Mouse (Mus musculus) G1E (cell line): ENCODE data around the gene Gm10309. TPM values are rescaled to one million over a fixed set of nuclear protein-coding genes. Genes with fewer than 3 reads are reported as not detected.

Source experiments
- ATAC-seq: 2 replicates; pipeline ENCODE4 v1.8.0; 2016; ENCODE audit warnings: mild to moderate bottlenecking; ENCODE audit not compliant: insufficient number of reproducible peaks, poor library complexity, low FRiP score, severe bottlenecking; ENCODE audit errors: extremely low read depth
- DNase-seq: peaks from one replicate; pipeline ENCODE4 v3.0.0; 2012; ENCODE audit warnings: low spot score
- H3K27me3 ChIP-seq: 2 replicates; pipeline ENCODE4 v1.6.1; 2012; ENCODE audit warnings: mild to moderate bottlenecking, low read length, inconsistent platforms; ENCODE audit not compliant: insufficient read depth
- H3K36me3 ChIP-seq: replicated peaks from 2 replicates; pipeline ENCODE3; 2012; ENCODE audit warnings: mild to moderate bottlenecking, inconsistent platforms
- H3K4me1 ChIP-seq: 2 replicates; pipeline ENCODE4 v1.6.1; 2012; ENCODE audit warnings: low read depth, low read length, inconsistent platforms, mixed read lengths; ENCODE audit not compliant: insufficient read depth
- H3K4me3 ChIP-seq: 2 replicates; pipeline ENCODE4 v1.5.1; 2012; ENCODE audit warnings: low read depth, mild to moderate bottlenecking, inconsistent platforms, low read length, moderate library complexity, mixed read lengths
- H3K9me3 ChIP-seq: replicated peaks from 2 replicates; pipeline ENCODE4 v1.6.1; 2012; ENCODE audit warnings: inconsistent platforms
- CTCF ChIP-seq: IDR thresholded peaks from 2 replicates; pipeline ENCODE4 v1.5.1; 2012; ENCODE audit warnings: low read depth, low read length, inconsistent platforms, mixed read lengths
- GATA1 ChIP-seq: IDR thresholded peaks from 2 replicates; pipeline ENCODE4 v1.6.1; 2012; ENCODE audit warnings: borderline replicate concordance, low read length, inconsistent platforms, mixed read lengths
- GATA2 ChIP-seq: IDR thresholded peaks from 2 replicates; pipeline ENCODE4 v1.6.1; 2012; ENCODE audit warnings: low read depth, low read length, inconsistent platforms, borderline replicate concordance
- POLR2AphosphoS5 ChIP-seq: IDR thresholded peaks from 2 replicates; pipeline ENCODE4 v1.6.1; 2012; ENCODE audit warnings: low read depth, low read length, inconsistent platforms; ENCODE audit not compliant: insufficient replicate concordance
- TAL1 ChIP-seq: conservative IDR thresholded peaks from 2 replicates; pipeline ENCODE4 v1.6.1; 2012; ENCODE audit warnings: low read depth, low read length, inconsistent platforms, mixed read lengths
- polyA plus RNA-seq: library from polyadenylated mRNA; stranded (reverse); fragments of >175 nt; gene quantifications from 2 replicates; pipeline ENCODE4 v1.2.3, GENCODE M21; 2012
- total RNA-seq, 2 experiments: library from RNA; stranded (forward) in 1 of 2; stranded (reverse) in 1 of 2; fragments of 200-1000 nt in 1 of 2; fragments of >200 nt in 1 of 2; fragmentation: Nextera tagmentation in 1 of 2; gene quantifications; 2 replicates each; pipeline ENCODE4 v1.2.3; 2014 to 2017

The Gm10309 gene
- total and polyA plus RNA-seq, 3 experiments: 0.11 TPM; not detected in 2

GRCm38 (mm10) chr17:86496123-86496771, 8.8 kb downstream of the Gm10309 start:
- Histone ChIP-seq H3K36me3 (no peaks in the 10 kb centered on the region), H3K9me3 (peaks cover 11% of the 10 kb centered on the region), H3K27me3 (no peaks in the 10 kb centered on the region), H3K4me3 (no peak overlapping the region), H3K4me1 (no peaks in the 10 kb centered on the region)
- no peak for DNase-seq
- TF ChIP-seq CTCF (0 out of 2 replicates have a peak, but pooled peaks have one; percentile 5), GATA2 (no peak)
- ATAC-seq: no peak

- Histone ChIP-seq H3K4me1 (no peaks in the 10 kb centered on the region), H3K36me3 (no peaks in the 10 kb centered on the region), H3K27me3 (no peaks in the 10 kb centered on the region), H3K4me3 (no peak overlapping the region), H3K9me3 (peaks cover 11% of the 10 kb centered on the region)
- DNase-seq: no peak
- no peak for TF ChIP-seq GATA2
- ATAC-seq: no peak
Measured at GRCm38 (mm10) chr17:86494895-86495294, 10.1 kb downstream of the Gm10309 start.

GRCm38 (mm10) chr17:86494494-86494893, 10.5 kb downstream of the Gm10309 start:
- DNase-seq (no peak), ATAC-seq (no peak)
- Histone ChIP-seq H3K27me3 (no peaks in the 10 kb centered on the region), H3K4me3 (no peak overlapping the region), H3K4me1 (no peaks in the 10 kb centered on the region), H3K36me3 (no peaks in the 10 kb centered on the region), H3K9me3 (peaks cover 11% of the 10 kb centered on the region)
- no peak for TF ChIP-seq GATA2
- TF ChIP-seq POLR2AphosphoS5: no peak
- no peak for TF ChIP-seq GATA1
- TF ChIP-seq CTCF: no peak
- TF ChIP-seq TAL1: no peak

GRCm38 (mm10) chr17:86493891-86494420, 11.1 kb downstream of the Gm10309 start:
- no peaks in the 10 kb centered on the region for H3K36me3 ChIP-seq

GRCm38 (mm10) chr17:86492376-86492775, 12.7 kb downstream of the Gm10309 start:
- TF ChIP-seq POLR2AphosphoS5 (no peak), CTCF (no peak), TAL1 (no peak), GATA1 (no peak), GATA2 (no peak)
- H3K27me3 ChIP-seq: no peaks in the 10 kb centered on the region
- peaks cover 11% of the 10 kb centered on the region for H3K9me3 ChIP-seq
- ATAC-seq (no peak), DNase-seq (no peak)
- H3K4me3 ChIP-seq: no peak overlapping the region
- no peaks in the 10 kb centered on the region for H3K4me1 ChIP-seq
- H3K36me3 ChIP-seq: no peaks in the 10 kb centered on the region

More at GRCm38 (mm10) chr17:86493891-86494420, 11.1 kb downstream of the Gm10309 start:
- TF ChIP-seq POLR2AphosphoS5 (no peak), TAL1 (no peak), CTCF (no peak), GATA1 (no peak), GATA2 (no peak)
- DNase-seq (no peak), ATAC-seq (no peak)
- no peaks in the 10 kb centered on the region for H3K4me1 ChIP-seq
- H3K27me3 ChIP-seq: no peaks in the 10 kb centered on the region
- H3K9me3 ChIP-seq: peaks cover 11% of the 10 kb centered on the region
- no peak overlapping the region for H3K4me3 ChIP-seq

GRCm38 (mm10) chr17:86489827-86490226, 15.2 kb downstream of the Gm10309 start:
- ATAC-seq (no peak), DNase-seq (no peak)
- H3K9me3 ChIP-seq: peaks cover 10% of the 10 kb centered on the region
- no peak for TF ChIP-seq TAL1
- no peaks in the 10 kb centered on the region for H3K4me1 ChIP-seq
- H3K27me3 ChIP-seq: no peaks in the 10 kb centered on the region
- no peak overlapping the region for H3K4me3 ChIP-seq
- H3K36me3 ChIP-seq: no peaks in the 10 kb centered on the region

- H3K36me3 ChIP-seq: no peaks in the 10 kb centered on the region
Measured at GRCm38 (mm10) chr17:86487450-86487849, 17.6 kb downstream of the Gm10309 start.

More at GRCm38 (mm10) chr17:86487450-86487849, 17.6 kb downstream of the Gm10309 start:
- DNase-seq (no peak), ATAC-seq (no peak)
- Histone ChIP-seq H3K4me3 (no peak overlapping the region), H3K9me3 (peaks cover 14% of the 10 kb centered on the region), H3K4me1 (no peaks in the 10 kb centered on the region), H3K27me3 (no peaks in the 10 kb centered on the region)
- TF ChIP-seq CTCF (no peak), TAL1 (no peak), GATA2 (no peak), POLR2AphosphoS5 (no peak), GATA1 (no peak)
